27 mouse cellular contexts compared by ENCODE assay signal in the genomic region with DNA sequence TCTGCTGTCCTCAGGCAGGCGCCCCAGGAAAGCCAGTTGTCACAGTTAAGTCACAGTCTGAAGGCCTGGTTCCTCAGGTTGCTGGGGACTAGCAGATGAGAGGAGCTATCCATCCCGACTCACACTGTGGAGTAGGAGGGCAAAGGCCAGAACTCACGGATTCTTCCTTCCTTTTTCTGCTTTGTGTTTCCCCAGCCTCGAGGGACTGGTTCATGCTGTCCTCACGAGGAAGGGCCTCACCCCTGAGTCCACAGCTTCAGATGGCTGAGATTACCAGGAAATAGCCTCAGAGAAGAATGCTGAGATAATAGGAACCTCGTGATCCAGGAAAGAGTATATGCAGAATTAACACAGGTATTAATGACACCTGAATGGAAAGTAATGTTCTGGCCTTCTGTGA. TPM values are rescaled to one million over a fixed set of nuclear protein-coding genes. Genes with fewer than 3 reads are reported as not detected.
DNase-seq lines count a peak whose midpoint lies in the region; ATAC-seq and TF ChIP-seq lines count a peak whose summit lies in the region.
"Had no signal": no experiment of that assay in that cellular context is flagged by ENCODE, and none has a peak within 500 bp of the region (broad histone marks: within the 10 kb centered on the region; RNA-seq: fewer than 3 reads in every experiment).

No protein-coding gene starts in this region.

- no peak for TF ChIP-seq CTCF in liver, postnatal 0 days (IDR thresholded peaks at IDR 0.05; ENCODE audit: low read depth)

- no peaks in the 10 kb centered on the region for H3K27me3 ChIP-seq in liver, embryonic 15.5 days
- no peaks in the 10 kb centered on the region for H3K27me3 ChIP-seq in liver, postnatal 0 days (ENCODE audit: insufficient read depth, low read length)
- H3K27me3 ChIP-seq in intestine, embryonic 14.5 days (replicated peaks; ENCODE audit: control insufficient read depth, insufficient read depth, low read length): no peaks in the 10 kb centered on the region
- H3K27me3 ChIP-seq: forebrain, embryonic 13.5 days; limb, embryonic 15.5 days; liver, embryonic 13.5 days; lung, embryonic 15.5 days; midbrain, embryonic 15.5 days; neural tube, embryonic 12.5 days had no signal

- no peak for TF ChIP-seq EP300 in liver, postnatal 0 days (IDR thresholded peaks at IDR 0.05; ENCODE audit: low read depth)

- no peaks in the 10 kb centered on the region for H3K36me3 ChIP-seq in liver, embryonic 15.5 days (replicated peaks)
- no peaks in the 10 kb centered on the region for H3K36me3 ChIP-seq in liver, postnatal 0 days (replicated peaks; ENCODE audit: insufficient read depth, low read length)
- H3K36me3 ChIP-seq in intestine, embryonic 14.5 days (ENCODE audit: control insufficient read depth, insufficient read depth, low read length): peaks cover 9% of the 10 kb centered on the region; the same call in 1 of the 2 replicates
- H3K36me3 ChIP-seq: lung, embryonic 15.5 days; midbrain, embryonic 15.5 days; neural tube, embryonic 12.5 days had no signal

- DNase-seq in liver, postnatal 0 days: no peak
- DNase-seq in intestine, embryonic 14.5 days (ENCODE audit: low spot score): no peak
- DNase-seq in adipocyte (ENCODE audit: low spot score): no peak
- DNase-seq in thymus, postnatal 0 days (ENCODE audit: low spot score): no peak
- DNase-seq in urinary bladder, adult 2 months (ENCODE audit: low spot score): no peak
- DNase-seq: adrenal gland, adult 2 months; adrenal gland, postnatal 36 days; B cell, adult 2 months; cerebellum, adult 8-10 months; cerebellum, postnatal 25 days; gastrocnemius, postnatal 25 days; heart, adult 11 months; kidney, postnatal 14 days; layer of hippocampus, adult 9-11 months; liver, embryonic 13.5 days; lung, postnatal 36 days had no signal

- no peaks in the 10 kb centered on the region for H3K9me3 ChIP-seq in liver, embryonic 15.5 days (replicated peaks)
- no peaks in the 10 kb centered on the region for H3K9me3 ChIP-seq in liver, postnatal 0 days (ENCODE audit: low read length)
- no peaks in the 10 kb centered on the region for H3K9me3 ChIP-seq in intestine, embryonic 14.5 days (ENCODE audit: control insufficient read depth, low read length)
- H3K9me3 ChIP-seq: forebrain, embryonic 13.5 days; limb, embryonic 10.5 days; limb, embryonic 15.5 days; liver, embryonic 13.5 days; lung, embryonic 15.5 days; midbrain, embryonic 15.5 days; neural tube, embryonic 12.5 days had no signal

- H3K27ac ChIP-seq in liver, embryonic 15.5 days (replicated peaks): no peak overlapping the region
- H3K27ac ChIP-seq in liver, postnatal 0 days (ENCODE audit: low read depth): no peak overlapping the region
- H3K27ac ChIP-seq in brown adipose tissue, adult 24 weeks (replicated peaks; ENCODE audit: low read depth, low read length): 0 out of 2 replicates have a peak overlapping the region, but pooled peaks have one; percentile 14
- H3K27ac ChIP-seq in intestine, embryonic 14.5 days (ENCODE audit: low read depth): no peak overlapping the region
- H3K27ac ChIP-seq: forebrain, embryonic 13.5 days; hindbrain, embryonic 14.5 days; limb, embryonic 10.5 days; limb, embryonic 15.5 days; liver, embryonic 13.5 days; lung, embryonic 15.5 days; midbrain, embryonic 15.5 days; neural tube, embryonic 12.5 days had no signal

- H3K4me1 ChIP-seq in liver, embryonic 15.5 days (replicated peaks): peaks cover 7% of the 10 kb centered on the region; the same call in 1 of the 2 replicates
- H3K4me1 ChIP-seq in liver, postnatal 0 days (ENCODE audit: insufficient read depth): peaks cover 13% of the 10 kb centered on the region
- peaks cover 21% of the 10 kb centered on the region for H3K4me1 ChIP-seq in brown adipose tissue, adult 24 weeks (ENCODE audit: control insufficient read depth, insufficient read depth, insufficient read length, low read length)
- peaks cover 8% of the 10 kb centered on the region; the same call in 1 of the 2 replicates for H3K4me1 ChIP-seq in intestine, embryonic 14.5 days (replicated peaks; ENCODE audit: control insufficient read depth, insufficient read depth, low read length)
- H3K4me1 ChIP-seq: forebrain, embryonic 13.5 days; limb, embryonic 10.5 days; neural tube, embryonic 12.5 days had no signal

- 28% methylated on average over 6 of the region's 6 CpGs for WGBS in liver, embryonic 15.5 days (ENCODE audit: insufficient replicate concordance)
- 44% methylated on average over 6 of the region's 6 CpGs for WGBS in liver, postnatal 0 days (ENCODE audit: insufficient replicate concordance)
- WGBS in intestine, embryonic 14.5 days: 47% methylated on average over 6 of the region's 6 CpGs

- no peak overlapping the region for H3K9ac ChIP-seq in liver, embryonic 15.5 days
- no peak overlapping the region for H3K9ac ChIP-seq in liver, postnatal 0 days (replicated peaks)
- no peak overlapping the region for H3K9ac ChIP-seq in intestine, embryonic 14.5 days (ENCODE audit: low read length)
- H3K9ac ChIP-seq: forebrain, embryonic 13.5 days; hindbrain, embryonic 14.5 days; limb, embryonic 15.5 days; liver, embryonic 13.5 days; lung, embryonic 15.5 days; midbrain, embryonic 15.5 days; neural tube, embryonic 12.5 days had no signal

- ATAC-seq in liver, embryonic 15.5 days (ENCODE audit: insufficient read depth): 0 out of 2 replicates have a peak, but pooled peaks have one; percentile 18
- ATAC-seq in liver, postnatal 0 days: no peak
- peak; percentile 58 for ATAC-seq in intestine, embryonic 14.5 days (replicated peaks; ENCODE audit: low FRiP score, low TSS enrichment, low read depth)
- peak; percentile 20; the same call in 1 of the 2 replicates for ATAC-seq in monocyte, adult 5-6 weeks (replicated peaks; ENCODE audit: insufficient number of reproducible peaks, low FRiP score, low TSS enrichment, poor library complexity, severe bottlenecking)
- ATAC-seq: forebrain, embryonic 13.5 days; midbrain, embryonic 15.5 days had no signal

- H3K4me2 ChIP-seq in liver, embryonic 15.5 days: no peak overlapping the region
- no peak overlapping the region for H3K4me2 ChIP-seq in liver, postnatal 0 days (ENCODE audit: low read depth, low read length)
- no peak overlapping the region for H3K4me2 ChIP-seq in intestine, embryonic 14.5 days (ENCODE audit: low read length)
- H3K4me2 ChIP-seq: forebrain, embryonic 13.5 days; hindbrain, embryonic 14.5 days; limb, embryonic 15.5 days; liver, embryonic 13.5 days; lung, embryonic 15.5 days; midbrain, embryonic 15.5 days; neural tube, embryonic 12.5 days had no signal

- no peak overlapping the region for H3K4me3 ChIP-seq in liver, embryonic 15.5 days (replicated peaks)
- no peak overlapping the region for H3K4me3 ChIP-seq in liver, postnatal 0 days (ENCODE audit: low read depth, low read length)
- H3K4me3 ChIP-seq in brown adipose tissue, adult 24 weeks (ENCODE audit: insufficient read depth, low read depth, low read length): no peak overlapping the region
- no peak overlapping the region for H3K4me3 ChIP-seq in intestine, embryonic 14.5 days (ENCODE audit: low read depth, low read length)
- H3K4me3 ChIP-seq: forebrain, embryonic 13.5 days; limb, embryonic 10.5 days; limb, embryonic 15.5 days; liver, embryonic 13.5 days; lung, embryonic 15.5 days; midbrain, embryonic 15.5 days; myocyte; neural tube, embryonic 12.5 days had no signal

RNA-seq across cellular contexts. Expression of a gene that starts 30.6 kb away (rescaled TPM):
- 3.0 and 3.8 TPM in 2 replicates for polyA plus RNA-seq in liver, embryonic 15.5 days (2015; fragmentation: Nextera tagmentation; extraction: Ambion mirVana)
- 2.6 and 2.7 TPM in 2 replicates for polyA plus RNA-seq in liver, postnatal 0 days (2015; fragmentation: Nextera tagmentation; extraction: Ambion mirVana)
- polyA plus RNA-seq in brown adipose tissue, adult 24 weeks (2012; ENCODE audit: insufficient read depth, insufficient read length, missing spikeins): 8.6 and 10.5 TPM in 2 replicates
- 16.5 and 17.7 TPM in 2 replicates for polyA plus RNA-seq in intestine, embryonic 14.5 days (2014; fragmentation: Nextera tagmentation; extraction: Ambion mirVana)
- 45.6 to 52.8 TPM (median 49.3 TPM) in 3 replicates for total RNA-seq in monocyte, adult 5-6 weeks (2017)
- polyA plus RNA-seq in thymus, postnatal 0 days (2015; fragmentation: Nextera tagmentation; extraction: Ambion mirVana): 11.8 and 12.1 TPM in 2 replicates
- polyA plus RNA-seq in urinary bladder, adult 2 months (2012; rRNA removed): 29.9 and 31.5 TPM in 2 replicates
